Mouse (Mus musculus) thymus, adult 2 months (tissue): ENCODE results near the gene Smim10l2a.

Experiments
- CTCF ChIP-seq: fragments of 200-500 bp; IDR thresholded peaks from 2 replicates; pipeline ENCODE4 v1.5.1; 2012; ENCODE audit warnings: mild to moderate bottlenecking, control low read depth, low read length, moderate library complexity, borderline replicate concordance; ENCODE audit not compliant: control insufficient read depth, poor library complexity, insufficient read depth; ENCODE audit errors: extremely low read depth
- POLR2A ChIP-seq: fragments of 200-500 bp; IDR thresholded peaks from 2 replicates; pipeline ENCODE4 v1.6.1; 2012; ENCODE audit warnings: mild to moderate bottlenecking, low read length, control low read depth, moderate library complexity; ENCODE audit not compliant: control insufficient read depth, poor library complexity, insufficient read depth; ENCODE audit errors: extremely low read depth

DNA sequence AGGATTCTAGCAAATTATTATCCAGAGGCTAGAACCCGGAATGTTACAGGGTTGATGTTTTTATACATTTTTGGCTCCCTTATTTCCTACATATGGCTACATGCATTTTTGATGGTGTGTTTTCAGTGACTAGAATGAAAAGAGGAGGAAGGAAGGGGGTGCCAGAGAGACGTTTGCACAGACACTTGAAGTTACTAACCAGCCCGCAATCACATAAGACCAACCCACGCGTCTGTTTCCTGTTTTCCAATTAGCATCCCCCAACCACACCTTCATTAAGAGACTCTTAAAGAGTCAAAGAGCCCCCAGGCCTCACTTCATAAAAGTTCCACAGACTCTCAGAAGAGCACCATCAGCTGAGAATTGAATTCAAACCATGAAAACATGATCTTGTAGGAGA lies 31.7 kb downstream of the Smim10l2a start:
- TF ChIP-seq CTCF (no peak), POLR2A (no peak)
